Mouse (Mus musculus) cerebellum, postnatal 36 days (tissue): ENCODE data around the gene B3galt4.

Experiments used
- DNase-seq, 2 experiments: peaks; one replicate each; pipeline ENCODE4 v3.0.0; 2021 to 2022; ENCODE audit warnings: mixed read lengths in 2 of 2

Gene B3galt4

DNA sequence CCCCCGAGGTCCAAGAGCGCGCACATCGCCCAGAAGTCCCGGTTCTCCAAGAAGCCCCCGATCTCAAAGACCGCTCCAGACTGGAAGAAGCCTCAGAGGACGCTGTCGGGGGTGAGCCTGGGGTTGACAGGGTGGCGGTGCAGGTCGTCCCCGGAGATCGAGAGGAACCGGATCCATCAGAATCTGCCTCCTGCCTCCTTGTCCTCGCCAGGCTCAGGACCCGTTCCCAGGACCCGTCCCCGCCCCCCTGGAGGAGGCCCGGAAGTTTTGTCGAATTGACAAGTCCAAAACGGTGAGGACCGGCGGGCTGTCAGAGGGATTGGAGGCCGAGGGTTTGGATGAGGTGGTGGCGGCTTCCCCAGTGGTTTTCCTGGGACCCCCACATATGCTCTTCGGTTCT is 10.3 kb downstream of the B3galt4 start:
- DNase-seq, result no peak

DNA sequence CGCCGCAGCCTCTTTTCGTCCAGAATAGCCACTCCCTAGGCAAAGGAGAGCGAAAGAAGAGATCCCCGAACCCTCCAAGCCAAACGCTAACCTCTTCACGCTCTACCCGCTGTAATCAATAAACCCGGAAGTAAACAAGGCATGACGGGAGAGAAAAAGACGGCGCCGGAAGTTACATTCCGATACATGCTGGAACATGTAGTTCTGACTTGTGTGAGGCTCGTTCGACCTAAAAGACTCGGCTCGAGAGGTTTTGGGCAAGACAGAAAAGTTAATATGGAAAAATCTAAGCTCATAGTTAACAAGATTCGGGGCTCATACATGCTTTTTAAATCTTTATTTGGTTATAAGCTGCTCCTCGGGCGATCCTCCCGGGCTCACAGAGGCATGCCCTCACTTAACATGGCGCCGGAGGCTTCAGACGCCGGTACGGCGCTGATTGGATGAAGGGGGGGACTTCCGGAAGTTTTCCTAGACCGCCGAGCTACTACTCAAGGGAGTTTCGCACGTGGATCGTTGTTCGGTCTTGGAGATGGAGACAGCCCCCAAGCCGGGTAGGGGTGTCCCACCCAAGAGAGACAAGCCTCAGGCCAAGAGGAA is 11.0 kb downstream of the B3galt4 start, which contains the start of the genes Pfdn6 and Wdr46:
Pfdn6 (minus strand) TSS at position 138 of the 600 bp plus-strand sequence.
Wdr46 (plus strand) TSS at position 455 of the 600 bp plus-strand sequence.
- peak; percentile 86 for DNase-seq

DNA sequence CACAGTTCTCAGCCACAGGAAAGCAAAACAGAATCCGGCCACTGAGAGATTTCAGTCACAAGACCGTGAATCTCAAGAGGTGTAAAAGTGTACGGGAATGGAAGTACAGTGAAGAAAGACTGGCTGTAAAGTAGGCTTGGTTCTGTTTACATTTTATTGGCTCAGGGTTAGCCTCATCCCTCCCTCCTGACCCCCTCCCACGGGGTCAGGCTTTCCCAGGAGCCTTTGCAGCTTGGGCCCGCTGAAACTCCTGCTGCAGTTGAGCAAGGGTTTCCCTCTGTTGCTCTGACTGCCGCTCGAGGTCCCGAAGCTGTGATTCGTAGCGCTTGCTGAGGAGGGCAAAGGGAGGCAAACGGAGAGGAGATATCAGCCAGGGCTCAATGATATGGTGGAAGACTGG is 12.5 kb downstream of the B3galt4 start:
- DNase-seq, result no peak

DNA sequence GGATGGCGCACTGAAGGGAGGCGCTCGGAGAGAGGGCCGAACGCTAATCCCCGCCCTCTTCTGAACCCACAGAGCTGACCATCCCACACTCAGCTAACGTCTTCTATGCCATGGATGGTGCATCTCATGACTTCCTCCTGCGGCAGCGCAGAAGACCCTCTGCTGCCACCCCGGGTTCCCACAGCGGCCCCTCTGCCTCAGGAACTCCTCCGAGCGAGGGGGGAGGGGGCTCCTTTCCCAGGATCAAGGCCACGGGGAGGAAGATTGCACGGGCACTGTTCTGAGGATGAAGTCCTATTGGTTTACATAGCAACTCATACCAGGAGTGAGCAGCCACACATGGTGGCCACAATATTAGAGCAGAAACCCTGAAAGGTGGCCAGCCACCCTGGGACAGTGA is 14.3 kb downstream of the B3galt4 start:
- DNase-seq, result no peak

DNA sequence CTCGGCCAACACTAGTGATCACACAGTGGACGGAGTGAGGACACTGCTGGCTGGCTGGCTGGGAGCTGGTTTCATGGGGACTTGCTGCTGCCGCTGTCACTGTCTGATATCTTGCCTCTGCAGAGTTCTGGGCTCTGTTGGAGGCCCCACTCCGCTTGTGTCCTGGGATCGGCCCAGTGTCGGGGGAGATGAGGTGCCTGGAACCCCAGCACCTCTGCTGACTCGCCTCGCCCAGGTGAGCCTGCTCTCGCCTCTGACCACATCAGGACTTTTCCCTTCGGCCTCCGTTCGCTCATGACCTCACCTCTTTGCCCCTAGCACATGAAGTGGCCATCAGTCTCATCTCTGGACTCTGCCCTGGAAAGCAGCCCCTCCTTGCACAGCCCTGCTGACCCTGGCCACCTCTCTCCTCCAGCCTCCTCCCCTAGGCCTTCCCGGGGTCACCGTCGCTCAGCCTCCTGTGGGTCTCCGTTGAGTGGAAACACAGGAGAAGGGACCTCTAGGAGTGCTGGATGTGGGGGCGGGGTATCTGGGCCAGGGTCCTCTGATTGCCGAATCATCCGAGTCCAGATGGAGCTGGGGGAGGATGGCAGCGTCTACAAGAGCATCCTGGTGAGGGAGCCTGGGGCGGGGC is 15.7 kb downstream of the B3galt4 start:
- no peak for DNase-seq

GRCm38 (mm10) chr17:33932970-33933369 is 18.3 kb downstream of the B3galt4 start:
- no peak for DNase-seq

DNA sequence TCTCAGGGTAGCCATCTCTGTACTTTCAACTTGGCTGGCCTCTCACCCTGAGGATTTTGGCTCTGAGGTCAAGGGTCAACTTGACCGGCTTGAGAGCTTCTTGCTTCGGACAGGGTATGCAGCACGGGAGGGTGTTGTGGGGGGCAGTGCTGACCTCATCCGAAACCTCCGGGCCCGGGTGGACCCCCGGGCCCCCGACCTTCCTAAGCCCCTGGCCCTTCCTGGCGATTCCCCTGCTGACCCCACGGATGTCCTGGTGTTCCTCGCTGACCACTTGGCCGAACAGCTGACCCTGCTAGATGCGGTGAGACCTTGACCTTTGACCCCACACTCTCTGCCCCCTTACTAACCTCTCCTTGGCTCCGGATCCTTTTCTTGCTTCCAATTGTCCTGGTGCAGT is 18.8 kb downstream of the B3galt4 start:
- DNase-seq, result no peak

DNA sequence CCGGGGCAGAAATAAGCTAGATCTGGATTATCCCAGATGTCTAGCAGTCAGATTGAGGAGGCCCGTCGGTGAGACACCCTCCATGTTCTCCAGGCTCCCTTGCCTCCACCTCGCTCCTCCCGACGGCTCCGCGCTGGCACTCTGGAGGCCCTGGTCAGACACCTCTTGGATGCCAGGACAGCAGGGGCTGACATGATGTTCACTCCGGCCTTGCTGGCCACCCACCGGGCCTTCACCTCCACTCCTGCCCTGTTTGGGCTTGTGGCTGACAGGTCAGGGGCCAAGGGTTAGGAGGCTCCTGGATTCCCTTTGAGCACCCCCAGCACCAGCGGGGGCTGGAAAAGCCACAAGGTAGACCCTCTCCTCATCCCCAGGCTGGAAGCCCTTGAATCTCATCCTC is 19.3 kb downstream of the B3galt4 start:
- no peak for DNase-seq

- no peak for DNase-seq
These were observed 20.0 kb downstream of the B3galt4 start for GRCm38 (mm10) chr17:33931159-33931866.

DNA sequence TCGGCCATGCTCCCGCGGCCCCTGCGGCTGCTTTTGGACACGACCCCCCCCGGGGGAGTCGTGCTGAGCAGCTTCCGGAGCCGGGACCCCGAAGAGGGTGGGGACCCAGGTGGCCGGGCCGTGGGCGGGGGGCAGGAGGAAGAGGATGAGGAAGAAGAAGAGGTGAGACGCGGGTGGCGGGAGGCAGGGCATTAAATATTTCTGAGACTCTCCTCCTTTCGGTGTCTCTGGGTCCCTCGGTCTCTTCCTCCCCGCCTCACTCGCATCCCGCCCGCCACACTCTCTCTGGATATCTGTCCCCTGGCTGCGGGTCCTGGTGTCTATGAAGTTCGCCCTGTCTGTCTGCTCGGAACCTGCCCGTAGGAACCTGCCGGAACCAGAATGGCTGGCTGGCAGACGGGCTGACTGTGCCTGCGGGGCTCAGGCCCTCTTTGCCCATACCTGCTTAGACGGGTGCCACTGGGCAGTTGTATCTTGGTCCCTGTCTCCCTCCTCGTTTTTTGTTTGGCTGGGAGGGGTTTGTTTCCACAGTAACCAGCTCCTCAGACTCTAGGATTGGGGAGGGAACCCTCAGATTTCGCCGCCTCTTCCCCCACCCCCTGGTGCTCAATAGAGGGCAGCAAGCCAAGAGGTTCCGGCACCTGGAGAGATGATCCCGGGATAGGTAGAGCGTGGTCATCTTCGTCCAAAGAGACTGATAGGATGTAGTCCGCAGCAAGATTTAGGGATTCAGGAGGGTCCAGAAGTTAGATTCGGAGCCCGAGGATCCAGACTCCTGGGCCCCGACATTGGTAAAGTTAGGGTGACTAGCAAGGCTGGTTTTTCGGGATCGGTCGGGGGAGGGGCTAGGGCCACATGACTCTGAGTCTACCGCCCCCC is 20.8 kb downstream of the B3galt4 start:
- peak; percentile 48 to 61 for DNase-seq

DNA sequence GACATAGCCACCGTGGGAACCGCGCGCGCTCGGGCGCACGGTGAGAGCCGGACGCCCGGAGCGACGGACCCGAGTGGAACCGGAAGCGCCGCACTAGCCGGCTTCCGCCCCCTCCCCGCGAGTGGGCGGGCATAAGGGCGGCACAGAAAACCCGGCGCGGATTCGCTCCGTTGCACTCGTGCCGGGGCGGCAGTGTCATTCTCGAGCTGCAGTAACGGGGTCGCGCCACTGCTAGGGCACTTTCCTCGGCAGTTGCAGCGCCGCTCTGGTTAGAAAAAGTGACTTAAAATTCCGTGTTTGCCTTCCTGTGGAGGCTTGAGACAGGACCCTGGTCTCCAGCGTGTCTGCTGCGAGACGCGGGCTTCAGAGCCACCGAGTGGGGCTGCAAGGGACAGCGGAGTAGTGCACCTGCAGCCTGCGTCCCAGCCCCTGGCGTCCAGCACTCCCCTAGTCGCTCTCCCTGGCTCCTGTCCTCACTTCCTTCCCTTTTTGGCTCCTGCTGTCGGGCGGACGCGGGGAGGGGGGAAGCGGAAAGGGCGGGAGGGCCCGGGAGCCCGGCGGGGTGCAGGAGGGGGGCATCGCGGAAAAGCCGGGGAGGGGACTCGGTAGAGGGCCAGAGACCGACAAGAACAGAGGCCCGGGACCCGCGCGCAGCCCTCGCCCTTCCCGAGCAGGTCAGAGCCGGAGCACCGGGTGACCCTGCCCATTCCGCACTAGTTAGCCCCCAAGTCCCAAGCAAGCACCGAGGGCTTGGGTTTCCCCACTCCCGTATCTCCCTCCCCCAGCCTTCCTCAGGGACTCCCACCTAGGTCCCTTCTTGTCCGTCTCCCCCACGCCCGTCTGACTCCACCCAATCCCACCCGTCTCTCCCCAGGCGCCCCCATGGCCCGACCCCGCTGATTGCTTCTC is 21.7 kb downstream of the B3galt4 start, which contains the start of gene Rgl2:
Rgl2 (plus strand) TSS at position 173 of the 909 bp plus-strand sequence.
- peak; percentile 96 for DNase-seq

DNA sequence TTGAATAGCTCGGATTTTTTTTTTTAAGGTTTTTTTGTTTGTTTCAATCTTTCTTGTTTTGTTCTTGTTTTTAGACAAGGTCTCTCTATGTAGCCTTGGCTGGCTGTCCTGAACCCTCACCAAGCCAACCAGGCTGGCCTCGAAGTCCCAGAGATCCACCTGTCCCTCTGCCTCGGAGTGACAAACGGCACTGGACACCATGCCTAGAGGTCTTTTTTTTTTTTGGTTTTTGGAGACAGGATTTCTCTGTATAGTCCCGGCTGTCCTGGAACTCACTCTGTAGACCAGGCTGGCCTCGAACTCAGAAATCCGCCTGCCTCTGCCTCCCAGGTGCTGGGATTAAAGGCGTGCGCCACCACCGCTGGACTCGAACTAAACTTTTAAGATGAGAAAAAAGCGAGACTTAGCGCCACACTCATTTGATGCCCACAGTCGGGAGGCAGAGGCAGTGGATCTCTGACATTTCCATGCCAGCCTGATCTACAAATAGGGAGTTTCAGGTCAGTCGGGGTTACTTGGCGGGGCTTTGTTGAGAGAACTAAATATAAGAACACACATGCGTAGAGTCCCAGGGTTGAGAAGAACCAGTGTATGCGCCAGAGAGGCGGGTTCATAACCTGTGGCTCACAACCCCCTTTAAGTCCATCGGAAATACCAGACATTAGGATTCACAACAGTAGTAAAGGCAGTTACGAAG is 22.9 kb downstream of the B3galt4 start:
- DNase-seq, result no peak

GRCm38 (mm10) chr17:33926207-33926932 is 24.9 kb downstream of the B3galt4 start:
- DNase-seq, result no peak

DNA sequence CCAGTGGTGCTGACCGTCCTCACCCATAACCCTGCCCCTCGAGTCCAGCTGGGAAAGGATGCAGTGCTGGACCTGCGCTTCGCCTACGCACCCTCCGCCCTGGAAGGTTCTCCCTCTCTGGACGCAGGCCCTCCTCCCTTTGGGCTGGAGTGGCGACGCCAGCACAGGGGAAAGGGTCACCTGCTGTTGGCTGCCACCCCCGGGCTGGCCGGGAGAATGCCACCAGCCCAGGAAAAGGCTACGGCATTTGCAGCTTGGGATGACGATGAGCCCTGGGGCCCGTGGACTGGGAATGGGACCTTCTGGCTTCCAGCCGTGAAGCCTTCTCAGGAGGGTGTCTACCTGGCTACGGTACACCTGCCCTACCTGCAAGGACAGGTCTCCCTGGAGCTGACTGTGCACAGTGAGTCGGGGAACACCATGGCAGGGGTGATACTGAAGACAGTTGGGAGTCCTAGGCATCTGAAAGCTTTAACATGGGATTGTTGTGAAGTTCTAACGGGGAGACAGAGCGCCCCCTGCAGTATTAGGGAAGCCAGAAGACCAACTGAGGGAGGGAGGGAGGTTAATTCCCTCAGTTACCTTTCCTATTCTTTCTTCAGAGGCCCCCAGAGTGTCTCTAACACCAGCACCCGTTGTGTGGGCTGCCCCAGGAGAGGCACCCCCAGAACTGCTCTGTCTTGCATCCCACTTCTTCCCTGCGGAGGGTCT is 25.7 kb downstream of the B3galt4 start:
- DNase-seq, result no peak

GRCm38 (mm10) chr17:33924577-33925283 is 26.6 kb downstream of the B3galt4 start:
- peak in 1 of 2 experiments; percentile 39 for DNase-seq

GRCm38 (mm10) chr17:33921361-33921760 is 29.9 kb downstream of the B3galt4 start:
- DNase-seq, result no peak

DNA sequence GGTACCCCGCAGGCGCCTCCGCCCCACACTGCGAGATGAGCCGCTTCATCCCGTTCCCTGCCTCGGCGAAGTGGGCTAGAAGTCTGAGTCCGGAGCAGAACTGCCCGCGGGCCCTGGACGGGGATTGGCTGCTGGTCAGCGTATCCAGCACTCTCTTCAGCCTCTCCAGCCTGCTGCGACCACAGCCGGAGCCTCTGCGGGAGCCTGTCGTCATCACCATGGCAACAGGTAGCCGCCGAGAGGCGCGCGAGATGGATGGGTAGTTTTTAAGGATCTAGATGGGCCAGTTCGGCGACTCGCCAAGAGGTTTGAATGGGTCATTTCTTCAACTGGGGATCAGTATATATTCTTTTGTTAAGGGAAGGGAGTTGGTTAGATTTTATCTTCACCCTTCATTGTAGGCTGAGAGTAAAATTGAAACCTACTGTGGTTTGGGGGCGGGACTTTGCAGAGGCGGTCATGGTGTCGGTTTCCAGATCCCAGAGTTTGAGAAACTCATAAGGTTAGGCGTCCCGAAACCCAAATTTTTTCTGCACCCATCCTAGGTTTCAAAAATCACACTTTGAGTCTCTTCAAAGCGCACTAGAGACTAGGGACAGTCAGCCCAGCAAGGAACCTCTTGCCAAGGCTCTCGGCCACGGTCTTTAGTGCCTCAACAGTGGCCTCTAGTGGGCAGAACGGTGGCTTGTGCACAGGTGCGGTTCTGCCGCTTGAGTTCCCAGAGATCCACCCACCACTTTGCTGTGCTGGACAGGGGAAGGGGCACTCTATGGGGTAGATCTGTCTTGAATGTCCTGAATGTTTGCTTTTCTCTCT is 30.8 kb downstream of the B3galt4 start:
- peak; percentile 88 to 92 for DNase-seq
